Mouse (Mus musculus) 3134 (cell line): ENCODE measurements around the gene Stx1b.
A peak's percentile ranks its signal among the peaks of the same experiment; 100 is the strongest.
"Not testable (repeated sequence)": the region's sequence is repeated elsewhere in the genome, so short reads cannot be mapped to it uniquely, and the experiment has no call there.

Experiments
- DNase-seq: peaks from one replicate; pipeline ENCODE4 v3.0.0-alpha.2; 2011; ENCODE audit warnings: low spot score; ENCODE audit not compliant: insufficient read length; ENCODE audit errors: extremely low read depth

Gene Stx1b

GRCm38 (mm10) chr7:127777474-127778266 is 46.7 kb downstream of the Stx1b start:
- peak; percentile 65 for DNase-seq

- peak; percentile 93 for DNase-seq
These were observed 47.4 kb downstream of the Stx1b start for GRCm38 (mm10) chr7:127776878-127777473.

GRCm38 (mm10) chr7:127776426-127776825 is 47.9 kb downstream of the Stx1b start, which contains the start of gene Setd1a:
Setd1a (plus strand) TSS chr7:127776670.
- DNase-seq = peak; percentile 86

- DNase-seq = not testable (repeated sequence)
These were observed 48.5 kb downstream of the Stx1b start for GRCm38 (mm10) chr7:127775837-127776236.

- DNase-seq = peak; percentile 48
These were observed 50.5 kb downstream of the Stx1b start for GRCm38 (mm10) chr7:127773664-127774384.

GRCm38 (mm10) chr7:127772557-127772956 is 51.8 kb downstream of the Stx1b start:
- no peak for DNase-seq

GRCm38 (mm10) chr7:127772080-127772479 is 52.3 kb downstream of the Stx1b start:
- DNase-seq = no peak

GRCm38 (mm10) chr7:127771262-127771661 is 53.1 kb downstream of the Stx1b start:
- no peak for DNase-seq

GRCm38 (mm10) chr7:127770039-127770905 is 54.1 kb downstream of the Stx1b start:
- no peak for DNase-seq

GRCm38 (mm10) chr7:127769651-127770038 is 54.7 kb downstream of the Stx1b start, which contains the start of gene Orai3:
Orai3 (plus strand) TSS chr7:127769815.
- peak; percentile 83 for DNase-seq

GRCm38 (mm10) chr7:127768997-127769593 is 55.3 kb downstream of the Stx1b start:
- peak; percentile 80 for DNase-seq

- DNase-seq = no peak
These were observed 55.9 kb downstream of the Stx1b start for GRCm38 (mm10) chr7:127768346-127768996.

GRCm38 (mm10) chr7:127767671-127768345 is 56.5 kb downstream of the Stx1b start:
- no peak for DNase-seq

- DNase-seq = no peak
These were observed 57.3 kb downstream of the Stx1b start for GRCm38 (mm10) chr7:127766851-127767609.

- DNase-seq = no peak
These were observed 58.6 kb downstream of the Stx1b start for GRCm38 (mm10) chr7:127765756-127766155.

GRCm38 (mm10) chr7:127763642-127764041 is 60.7 kb downstream of the Stx1b start:
- DNase-seq = no peak

- peak; percentile 48 for DNase-seq
These were observed 63.3 kb downstream of the Stx1b start for GRCm38 (mm10) chr7:127761026-127761425.

GRCm38 (mm10) chr7:127760478-127760877 is 63.9 kb downstream of the Stx1b start:
- no peak for DNase-seq
